Mouse (Mus musculus): ENCODE measurements at regions not wholly inside any gene's neighbourhood (a gene's known extent, or its start where the extent isn't known, plus 50 kb on each side); places are given as distances from the start of the nearest gene placed in this dataset.

GRCm38 (mm10) chr13:52702201-52702611, 119.2 kb downstream of the Syk start:
- ATAC-seq (ENCODE audit: insufficient number of reproducible peaks, low FRiP score, low TSS enrichment): no peak

DNA sequence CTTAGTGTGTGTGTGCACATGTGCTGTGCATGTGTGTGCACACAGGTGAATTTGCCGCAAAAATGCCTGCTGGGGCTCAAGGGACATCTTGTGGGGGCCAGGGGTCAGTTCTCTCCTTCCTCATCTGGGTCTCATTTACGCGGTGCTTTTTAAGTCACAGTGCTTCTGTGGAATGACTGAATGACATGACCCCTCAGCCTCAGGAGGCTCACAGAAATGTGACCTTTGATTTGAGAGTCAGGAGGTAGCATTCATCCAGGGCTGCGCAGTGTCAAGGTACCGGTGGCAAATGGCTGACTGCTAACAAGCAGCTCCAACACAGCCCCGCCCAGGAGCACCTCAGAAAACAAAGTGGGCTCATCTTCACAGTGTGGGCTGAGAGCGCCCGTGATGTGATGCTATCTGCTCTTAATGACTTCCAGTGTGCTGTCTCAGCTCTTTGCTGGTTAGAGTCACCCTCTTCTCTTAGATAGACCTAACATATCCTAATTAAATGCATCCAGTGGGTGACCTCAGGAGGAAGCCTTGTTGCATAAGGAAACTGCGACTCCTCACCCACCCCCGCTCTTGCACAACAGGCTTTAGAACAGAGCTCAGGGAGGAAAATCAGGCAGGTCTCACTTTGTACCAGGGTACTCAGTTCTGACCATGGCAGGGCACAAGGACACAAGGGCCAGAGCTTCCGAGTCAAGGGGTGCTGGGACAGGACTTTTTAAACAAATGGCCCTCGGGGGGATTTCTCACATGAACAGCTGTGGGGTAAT, 120.6 kb downstream of the Syk start:
- ATAC-seq (ENCODE audit: insufficient number of reproducible peaks, low FRiP score, low TSS enrichment): no peak

DNA sequence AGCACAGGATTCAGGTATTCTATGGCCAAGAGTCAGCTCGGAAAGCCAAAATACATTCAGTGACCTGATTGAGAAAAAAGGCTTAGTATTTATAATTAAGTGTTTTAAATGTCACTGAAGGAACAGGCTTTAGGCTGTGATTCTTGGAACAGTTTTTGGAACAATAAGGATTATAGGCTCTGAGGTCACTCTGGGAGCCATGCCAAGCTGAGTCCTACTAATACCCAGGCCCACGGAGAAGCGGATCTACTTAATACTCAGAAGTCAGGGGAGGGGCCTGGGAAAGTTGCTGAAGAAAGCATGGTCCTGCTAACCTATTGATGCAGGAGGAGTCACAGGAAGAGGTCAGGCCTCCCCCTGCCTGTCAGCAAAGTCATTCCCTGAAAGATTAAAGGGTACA, 121.7 kb downstream of the Syk start:
- ATAC-seq (ENCODE audit: insufficient number of reproducible peaks, low FRiP score, low TSS enrichment): no peak

DNA sequence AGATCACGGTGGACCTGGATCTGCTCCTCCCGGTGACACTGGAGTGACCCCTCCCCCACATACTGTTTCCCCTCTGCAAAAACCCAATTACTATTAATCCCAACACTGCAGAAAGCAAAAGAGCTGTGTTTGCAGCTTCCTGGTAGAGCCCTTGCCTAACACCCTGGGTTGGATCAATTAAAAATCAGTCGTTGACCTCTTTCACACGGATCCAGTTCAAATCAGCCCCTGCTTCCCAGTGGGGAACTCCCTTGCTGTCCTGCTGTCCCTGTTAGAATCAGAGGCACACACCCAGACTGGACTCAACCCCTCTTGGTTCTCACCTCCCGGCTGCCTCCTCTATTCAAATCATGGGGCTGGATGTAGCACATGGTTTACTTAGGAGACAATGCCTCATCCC, 126.6 kb downstream of the Syk start:
- ATAC-seq (ENCODE audit: insufficient number of reproducible peaks, low FRiP score, low TSS enrichment): no peak

DNA sequence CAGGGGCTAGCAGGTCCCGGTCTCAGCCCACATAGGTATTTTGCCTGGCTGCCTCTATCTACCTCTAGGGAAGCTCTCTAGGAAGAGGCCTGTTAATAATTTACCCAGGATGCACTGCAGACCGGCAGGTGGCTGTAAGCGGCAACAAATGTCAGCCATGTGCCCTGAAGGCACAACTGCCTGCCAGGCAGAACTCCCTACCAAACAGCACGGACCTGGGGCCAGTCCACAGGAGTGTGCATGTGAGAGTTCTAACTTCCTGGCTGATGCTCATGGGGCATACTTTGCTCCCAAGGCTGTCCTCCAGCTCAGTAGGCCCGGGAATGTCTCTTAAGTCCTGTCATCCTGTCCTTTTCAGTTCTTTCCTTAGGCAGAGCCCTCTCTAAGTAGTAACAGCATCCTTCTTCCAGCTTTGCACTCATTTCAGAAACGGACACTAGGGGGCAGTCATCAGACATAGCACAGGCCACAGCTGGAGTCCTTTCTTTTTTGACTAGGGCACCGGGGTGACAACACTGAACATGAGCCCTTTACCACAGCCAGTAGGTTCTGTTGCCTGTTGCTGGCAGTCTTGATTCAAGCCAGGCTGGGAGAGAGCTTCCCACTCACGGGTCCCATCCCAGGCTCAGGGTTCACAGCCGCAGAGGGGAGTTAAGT, 128.9 kb downstream of the Syk start:
- peak; percentile 68 for ATAC-seq (ENCODE audit: insufficient number of reproducible peaks, low FRiP score, low TSS enrichment)

- no peak for ATAC-seq (ENCODE audit: insufficient number of reproducible peaks, low FRiP score, low TSS enrichment)
These were observed 138.5 kb downstream of the Syk start for GRCm38 (mm10) chr13:52721463-52721862.

DNA sequence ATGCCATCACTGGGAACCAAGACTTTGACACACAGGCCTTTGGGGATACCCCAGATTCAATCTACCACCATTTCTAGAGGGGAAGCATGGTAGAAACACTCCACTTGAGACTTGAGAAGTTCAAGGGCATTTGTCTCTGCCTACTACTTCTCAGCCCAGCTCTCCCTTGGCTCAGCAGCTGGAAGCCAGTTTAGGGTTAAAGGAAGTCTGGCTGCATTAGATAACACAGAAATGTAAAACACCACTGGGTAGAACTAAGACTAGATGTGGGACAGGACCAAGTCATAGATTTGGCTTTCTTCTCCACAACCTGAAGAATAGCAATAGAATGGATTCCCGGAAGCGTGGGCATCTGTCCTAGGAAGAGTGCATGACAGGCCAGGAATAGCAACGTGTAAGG, 139.7 kb downstream of the Syk start:
- ATAC-seq (ENCODE audit: insufficient number of reproducible peaks, low FRiP score, low TSS enrichment): no peak

DNA sequence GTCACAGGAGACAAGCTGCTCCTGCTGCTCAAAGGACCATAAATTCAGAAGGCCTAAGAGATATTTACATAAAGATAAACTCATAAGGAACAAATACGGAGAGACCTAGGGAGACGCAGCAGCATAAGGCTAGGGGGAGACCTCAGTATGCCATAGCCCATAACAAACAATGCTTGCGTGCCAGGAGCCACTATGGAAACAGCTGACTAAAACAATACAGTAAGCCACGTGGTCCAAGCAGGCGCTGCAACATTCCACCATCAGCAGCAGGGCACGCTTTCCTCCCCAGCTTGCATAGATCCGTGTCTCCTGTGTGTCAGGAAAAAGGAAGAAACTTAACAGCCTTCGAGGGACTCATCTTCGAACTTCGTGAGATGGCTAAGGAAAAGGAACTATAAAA, 143.1 kb downstream of the Syk start:
- no peak for ATAC-seq (ENCODE audit: insufficient number of reproducible peaks, low FRiP score, low TSS enrichment)

DNA sequence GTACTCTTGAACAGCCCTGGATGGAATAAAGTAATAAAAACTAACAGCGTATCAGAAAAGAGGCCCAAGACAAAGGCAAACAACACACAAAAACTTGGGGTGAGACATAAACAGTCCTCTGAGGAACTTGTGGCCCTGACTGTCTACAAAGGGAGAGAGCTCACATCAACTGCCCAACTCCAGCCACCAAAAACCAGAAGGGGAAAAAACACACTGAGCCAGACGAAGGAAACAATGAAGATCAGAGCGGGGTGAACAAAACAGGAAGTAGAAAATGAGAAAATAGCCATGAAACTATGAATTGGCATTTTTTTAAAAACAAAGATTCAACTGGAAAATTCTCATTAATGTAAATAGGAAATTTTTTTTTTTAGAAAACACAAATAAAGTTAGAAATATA, 143.6 kb downstream of the Syk start:
- ATAC-seq (ENCODE audit: insufficient number of reproducible peaks, low FRiP score, low TSS enrichment): no peak

DNA sequence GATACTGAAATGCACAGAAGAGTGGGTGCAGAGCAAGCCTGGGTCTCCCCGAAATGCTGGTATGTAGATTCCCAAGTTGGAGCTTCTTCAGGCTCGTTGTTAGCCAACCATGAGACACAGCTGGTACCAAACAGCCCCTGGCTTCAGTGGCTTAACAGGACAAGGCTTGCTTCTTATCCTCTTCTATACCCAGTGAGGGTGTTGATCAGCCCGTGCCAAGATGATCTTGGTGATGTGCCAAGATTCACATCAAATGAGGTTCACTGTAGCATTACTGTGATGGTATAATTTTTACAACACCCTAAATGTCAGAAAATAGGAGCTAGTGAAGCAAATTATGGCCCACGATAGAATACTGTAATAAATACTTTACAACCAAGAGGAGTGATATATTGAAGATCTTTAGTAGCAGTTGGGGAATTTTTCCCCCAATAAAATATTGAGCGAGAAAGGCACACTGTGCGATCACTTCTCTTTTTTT, 152.5 kb downstream of the Syk start:
- ATAC-seq (ENCODE audit: insufficient number of reproducible peaks, low FRiP score, low TSS enrichment): no peak

DNA sequence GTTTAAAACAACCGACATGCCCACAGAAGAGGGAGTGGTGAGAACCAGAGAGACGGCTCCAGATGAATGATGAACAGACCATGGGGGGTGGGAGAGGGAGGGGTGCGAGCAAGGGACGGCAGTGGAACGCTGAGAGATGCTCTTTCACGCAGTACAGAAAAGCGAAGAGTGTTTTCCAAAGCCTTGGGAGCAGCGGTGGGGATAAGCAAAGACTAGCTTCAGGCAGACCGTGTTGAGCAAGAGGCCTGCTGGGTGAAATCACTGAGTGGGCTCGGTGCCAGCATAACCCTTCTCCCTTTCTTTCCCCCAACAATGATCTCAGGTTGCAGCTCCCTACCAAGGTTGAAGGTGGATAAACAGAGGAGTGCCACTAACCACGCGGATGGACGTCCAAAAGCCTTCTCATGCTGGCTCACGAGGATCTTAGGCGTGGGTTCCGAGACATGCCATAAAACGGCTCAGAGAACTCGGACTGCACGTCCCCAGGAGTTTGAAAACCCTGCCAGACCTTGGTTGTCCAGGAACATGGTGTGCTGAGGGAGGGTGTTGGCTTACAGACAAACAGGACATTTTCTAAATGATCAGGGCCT, 153.1 kb downstream of the Syk start:
- ATAC-seq (ENCODE audit: insufficient number of reproducible peaks, low FRiP score, low TSS enrichment): no peak

DNA sequence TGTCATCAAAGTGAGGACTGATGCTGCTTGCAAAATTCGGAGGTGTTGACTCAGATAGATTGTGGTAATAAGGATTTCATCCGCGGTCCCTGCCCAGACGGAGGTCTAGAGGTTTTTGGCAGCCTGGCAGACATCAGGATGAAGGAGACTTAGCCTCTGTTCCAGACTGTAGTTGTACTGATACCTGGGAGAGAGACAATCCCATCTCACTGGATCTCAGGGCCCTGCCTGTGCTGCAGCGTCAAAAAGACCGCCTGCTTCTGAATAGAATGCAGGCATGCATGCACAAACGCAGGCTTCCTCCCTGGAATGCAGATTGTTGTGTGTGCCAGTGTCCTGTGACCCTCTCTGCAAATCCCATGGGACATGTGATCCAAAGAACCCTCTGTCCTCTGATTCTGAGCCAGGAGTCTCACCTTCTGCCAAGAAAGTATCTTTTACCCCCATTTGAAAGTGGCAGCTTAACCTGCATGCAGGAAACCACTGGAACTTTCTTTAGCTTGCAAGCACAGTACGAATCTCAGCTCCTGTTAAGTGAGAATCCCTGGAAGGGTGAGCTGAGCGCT, 155.2 kb downstream of the Syk start:
- ATAC-seq (ENCODE audit: insufficient number of reproducible peaks, low FRiP score, low TSS enrichment): no peak

- ATAC-seq (ENCODE audit: insufficient number of reproducible peaks, low FRiP score, low TSS enrichment): no peak
These were observed 158.4 kb downstream of the Syk start for GRCm38 (mm10) chr13:52741371-52741770.

DNA sequence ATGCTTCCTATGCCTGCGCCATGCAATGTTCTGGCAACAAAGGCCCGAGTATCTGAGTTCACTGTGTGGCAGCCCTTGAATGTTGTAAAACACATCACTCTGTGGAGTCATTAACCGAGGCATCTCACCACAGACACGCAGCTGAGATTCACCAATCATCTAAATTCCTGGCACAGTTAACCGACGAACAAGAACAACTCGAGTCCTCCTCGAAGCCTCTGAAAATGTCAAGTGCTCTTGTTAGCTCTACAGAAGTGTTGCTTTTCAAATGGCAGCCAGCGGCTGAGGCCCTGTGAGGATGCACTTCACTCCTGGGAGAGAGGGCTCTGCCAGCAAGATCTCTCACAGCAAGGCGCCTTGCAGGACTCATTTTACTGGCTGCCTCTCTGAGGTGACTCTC, 173.0 kb downstream of the Syk start:
- ATAC-seq (ENCODE audit: insufficient number of reproducible peaks, low FRiP score, low TSS enrichment): no peak

DNA sequence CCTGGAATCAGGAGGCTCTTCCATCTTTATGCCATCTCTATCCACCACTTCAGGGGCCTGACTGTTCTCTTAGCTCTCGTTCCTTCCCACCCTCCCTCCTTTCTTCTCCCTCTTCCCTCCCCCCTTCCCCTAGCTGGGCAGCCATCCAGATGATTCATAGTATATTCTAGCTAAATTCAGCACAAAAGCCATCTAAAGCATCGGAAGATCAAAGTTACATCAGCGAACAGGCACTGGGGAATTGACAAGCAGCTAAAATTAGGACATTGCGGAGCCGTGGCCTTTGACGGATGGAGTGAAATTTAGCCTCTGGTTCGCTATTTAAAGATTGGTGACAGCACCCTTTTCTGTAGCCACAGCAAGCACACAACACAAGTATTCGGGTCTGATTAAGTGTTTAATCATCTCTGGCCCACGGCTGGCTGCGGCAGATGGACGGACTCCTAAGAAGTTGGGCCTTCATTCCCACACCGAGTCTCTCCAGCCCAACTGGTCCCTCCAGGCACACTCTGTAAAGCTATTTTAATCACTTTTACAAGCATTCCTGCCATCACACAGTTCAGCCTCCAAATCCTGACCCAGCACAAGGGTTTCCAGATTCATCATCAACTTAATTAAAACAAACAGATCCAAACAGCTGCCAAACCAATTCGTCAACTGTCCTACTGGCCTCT, 163.8 kb downstream of the Auh start:
- ATAC-seq (ENCODE audit: insufficient number of reproducible peaks, low FRiP score, low TSS enrichment): no peak

DNA sequence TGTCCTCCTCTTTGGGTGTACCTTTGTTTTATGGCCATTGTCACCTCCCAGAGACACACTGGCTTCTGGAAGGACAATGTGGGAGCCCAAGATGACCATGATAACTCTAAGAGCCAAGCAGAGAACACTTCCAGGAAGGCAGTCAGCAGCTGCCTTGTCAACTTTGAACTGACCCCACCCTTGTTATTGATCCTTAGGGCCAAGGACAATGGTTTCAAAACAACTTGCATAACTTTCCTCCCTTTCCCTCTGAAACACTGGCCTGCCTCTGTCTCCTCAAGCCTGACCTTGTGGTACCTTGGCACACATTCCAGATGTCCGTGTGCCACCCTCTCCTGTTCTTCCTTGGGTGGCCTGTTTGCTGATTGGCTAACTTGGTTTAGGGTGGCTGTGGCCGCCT, 163.2 kb downstream of the Auh start:
- ATAC-seq (ENCODE audit: insufficient number of reproducible peaks, low FRiP score, low TSS enrichment): no peak

DNA sequence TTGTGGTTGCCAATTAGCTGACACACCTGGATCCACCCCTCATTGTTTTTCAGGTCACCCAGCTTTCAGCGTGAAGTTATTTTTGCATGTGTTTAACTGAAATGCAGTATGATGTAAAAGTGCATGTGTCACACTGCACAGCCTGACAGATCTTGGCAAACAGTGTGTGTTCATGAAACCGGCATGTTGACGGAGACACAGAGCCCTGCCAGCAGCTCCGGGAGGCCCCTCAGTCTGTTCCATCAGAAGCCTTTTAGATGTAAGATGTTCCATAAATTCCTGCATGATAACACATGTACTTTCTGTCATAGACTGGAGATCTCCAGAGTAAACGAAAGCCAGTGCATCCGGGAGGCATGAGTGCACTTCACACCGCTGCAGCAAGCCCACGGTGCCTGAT, 159.5 kb downstream of the Auh start:
- no peak for ATAC-seq (ENCODE audit: insufficient number of reproducible peaks, low FRiP score, low TSS enrichment)

GRCm38 (mm10) chr13:52771518-52771917, 158.0 kb downstream of the Auh start:
- no peak for ATAC-seq (ENCODE audit: insufficient number of reproducible peaks, low FRiP score, low TSS enrichment)

DNA sequence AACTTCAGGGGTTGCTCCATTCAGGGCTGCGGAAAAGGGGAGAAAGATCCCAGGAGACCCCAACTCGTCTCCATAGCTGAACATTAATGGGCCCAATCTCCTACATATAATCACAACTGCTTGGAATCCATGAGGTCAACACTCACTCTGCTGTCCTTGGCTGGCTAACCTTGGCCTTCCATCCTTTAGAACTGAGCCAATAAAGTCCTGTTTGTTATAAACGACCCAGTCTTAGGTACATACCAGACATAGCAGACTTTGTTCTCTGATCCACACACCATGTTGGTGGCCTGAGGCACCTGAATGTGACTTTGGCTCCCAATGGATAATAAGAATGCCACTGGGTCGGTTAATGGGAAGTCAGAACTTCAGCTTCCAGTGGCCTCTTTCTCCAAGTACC, 157.4 kb downstream of the Auh start:
- ATAC-seq (ENCODE audit: insufficient number of reproducible peaks, low FRiP score, low TSS enrichment): no peak

GRCm38 (mm10) chr13:52777396-52778034, 152.0 kb downstream of the Auh start:
- ATAC-seq (ENCODE audit: insufficient number of reproducible peaks, low FRiP score, low TSS enrichment): no peak
